Mouse (Mus musculus): ENCODE measurements around the gene Cmss1.

GRCm38 (mm10) chr16:57568648-57569404, 37.8 kb downstream of the Cmss1 start:
- no peak for TF ChIP-seq CTCF (IDR thresholded peaks at IDR 0.05; ENCODE audit: low read depth)
- no peak for TF ChIP-seq EP300 (IDR thresholded peaks at IDR 0.05; ENCODE audit: low read depth)
